Mouse (Mus musculus) CH12.LX (cell line): Measurements from ENCODE around the gene Gm20388. TPM values are rescaled to one million over a fixed set of nuclear protein-coding genes. Genes with fewer than 3 reads are reported as not detected.
A peak's percentile ranks its signal among the peaks of the same experiment; 100 is the strongest.

Experiments
- DNase-seq: peaks from one replicate; pipeline ENCODE4 v3.0.0-alpha.2; 2013; ENCODE audit errors: extremely low read depth
- H3K27ac ChIP-seq: 2 replicates; pipeline ENCODE4 v1.5.1; 2012; ENCODE audit warnings: low read depth, mild to moderate bottlenecking, control low read depth, moderate library complexity; ENCODE audit not compliant: insufficient read depth
- H3K27me3 ChIP-seq: replicated peaks from 2 replicates; pipeline ENCODE3; 2012; ENCODE audit warnings: inconsistent platforms
- H3K36me3 ChIP-seq, 2 experiments: replicated peaks in 1 of 2; 2 replicates each; pipeline versions ENCODE3 to v1.6.1; 2012; ENCODE audit warnings: inconsistent platforms in 1 of 2, low read length in 1 of 2, mild to moderate bottlenecking in 1 of 2, mixed read lengths in 1 of 2, moderate library complexity in 1 of 2; ENCODE audit not compliant: control insufficient read depth in 1 of 2, insufficient read depth in 1 of 2
- H3K4me1 ChIP-seq, 2 experiments: 2 replicates each; pipeline ENCODE4 v1.6.1; 2012; ENCODE audit warnings: inconsistent platforms in 1 of 2, moderate library complexity in 1 of 2; ENCODE audit not compliant: insufficient read depth in 2 of 2, control insufficient read depth in 1 of 2
- H3K4me2 ChIP-seq: 2 replicates; pipeline ENCODE4 v1.6.1; 2012; ENCODE audit warnings: low read depth, mild to moderate bottlenecking, control low read depth; ENCODE audit not compliant: poor library complexity, insufficient read depth, severe bottlenecking
- H3K4me3 ChIP-seq, 3 experiments: fragments of 150-350 bp in 1 of 3; sonication (generic) in 1 of 3; replicated peaks in 1 of 3; 2 replicates each; pipeline versions ENCODE3 to v1.5.1; 2011 to 2012; ENCODE audit warnings: low read depth in 2 of 3, low read length in 2 of 3, mild to moderate bottlenecking in 2 of 3, moderate library complexity in 2 of 3, control low read depth in 1 of 3, improper control_type of control experiment in 1 of 3, inconsistent platforms in 1 of 3, mixed read lengths in 1 of 3; ENCODE audit not compliant: poor library complexity in 1 of 3
- H3K79me2 ChIP-seq: replicated peaks from 2 replicates; pipeline ENCODE4 v1.6.1; 2012; ENCODE audit warnings: mild to moderate bottlenecking, moderate library complexity; ENCODE audit not compliant: control insufficient read depth, poor library complexity, insufficient read depth, severe bottlenecking; ENCODE audit errors: extremely low read depth
- H3K9ac ChIP-seq: 2 replicates; pipeline ENCODE4 v1.6.1; 2012; ENCODE audit warnings: low read depth, mild to moderate bottlenecking, control low read depth, moderate library complexity; ENCODE audit not compliant: insufficient read depth
- H3K9me3 ChIP-seq: replicated peaks from 2 replicates; pipeline ENCODE3; 2012; ENCODE audit warnings: low read length, inconsistent platforms, mixed read lengths
- BHLHE40 ChIP-seq: IDR thresholded peaks from 2 replicates; pipeline ENCODE4 v1.6.1; 2011; ENCODE audit warnings: mild to moderate bottlenecking, low read depth, low read length, improper control_type of control experiment
- CHD1 ChIP-seq: IDR thresholded peaks from 2 replicates; pipeline ENCODE4 v1.6.1; 2012; ENCODE audit warnings: low read depth, low read length, improper control_type of control experiment, inconsistent platforms
- CHD2 ChIP-seq: IDR thresholded peaks from 2 replicates; pipeline ENCODE4 v1.6.1; 2011; ENCODE audit warnings: low read length, improper control_type of control experiment
- E2F4 ChIP-seq: IDR thresholded peaks from 2 replicates; pipeline ENCODE4 v1.6.1; 2011; ENCODE audit warnings: low read depth, low read length, improper control_type of control experiment; ENCODE audit not compliant: insufficient replicate concordance
- EP300 ChIP-seq: IDR thresholded peaks from 2 replicates; pipeline ENCODE4 v1.6.1; 2011; ENCODE audit warnings: low read length, improper control_type of control experiment
- GABPA ChIP-seq: IDR thresholded peaks from 2 replicates; pipeline ENCODE4 v1.6.1; 2012; ENCODE audit warnings: low read depth, low read length, improper control_type of control experiment, inconsistent platforms; ENCODE audit not compliant: insufficient replicate concordance
- HCFC1 ChIP-seq: IDR thresholded peaks from 2 replicates; pipeline ENCODE4 v1.6.1; 2012; ENCODE audit warnings: low read depth, mild to moderate bottlenecking, inconsistent platforms, low read length, improper control_type of control experiment
- IRF4 ChIP-seq: IDR thresholded peaks from 2 replicates; pipeline ENCODE4 v1.6.1; 2014; ENCODE audit warnings: low read depth, mild to moderate bottlenecking, inconsistent platforms, low read length, improper control_type of control experiment
- JUN ChIP-seq: IDR thresholded peaks from 2 replicates; pipeline ENCODE4 v1.6.1; 2011; ENCODE audit warnings: low read depth, mild to moderate bottlenecking, low read length, improper control_type of control experiment, moderate library complexity; ENCODE audit not compliant: insufficient read depth
- JUND ChIP-seq: conservative IDR thresholded peaks from 2 replicates; pipeline ENCODE4 v1.6.1; 2011; ENCODE audit warnings: low read depth, low read length, improper control_type of control experiment
- KAT2A ChIP-seq: IDR thresholded peaks from 2 replicates; pipeline ENCODE4 v1.6.1; 2012; ENCODE audit warnings: low read length, improper control_type of control experiment, inconsistent platforms; ENCODE audit not compliant: insufficient replicate concordance
- MAFK ChIP-seq: IDR thresholded peaks from 2 replicates; pipeline ENCODE4 v1.6.1; 2011; ENCODE audit warnings: low read length, improper control_type of control experiment; ENCODE audit not compliant: insufficient replicate concordance
- MAZ ChIP-seq: IDR thresholded peaks from 2 replicates; pipeline ENCODE4 v1.6.1; 2012; ENCODE audit warnings: low read depth, mild to moderate bottlenecking, inconsistent platforms, low read length, improper control_type of control experiment, moderate library complexity
- MEF2A ChIP-seq: IDR thresholded peaks from 2 replicates; pipeline ENCODE4 v1.6.1; 2014; ENCODE audit warnings: low read depth, mild to moderate bottlenecking, inconsistent platforms, low read length, improper control_type of control experiment, borderline replicate concordance
- MXI1 ChIP-seq: IDR thresholded peaks from 2 replicates; pipeline ENCODE4 v1.6.1; 2011; ENCODE audit warnings: mild to moderate bottlenecking, low read depth, low read length, improper control_type of control experiment
- MYC ChIP-seq: IDR thresholded peaks from 2 replicates; pipeline ENCODE4 v1.6.1; 2011; ENCODE audit warnings: low read depth, mild to moderate bottlenecking, improper control_type of control experiment, low read length
- NRF1 ChIP-seq: IDR thresholded peaks from 2 replicates; pipeline ENCODE4 v1.6.1; 2014; ENCODE audit warnings: low read depth, mild to moderate bottlenecking, inconsistent platforms, low read length, improper control_type of control experiment, moderate library complexity
- POLR2A ChIP-seq: IDR thresholded peaks from 2 replicates; pipeline ENCODE4 v1.6.1; 2011; ENCODE audit warnings: low read depth, mild to moderate bottlenecking, improper control_type of control experiment, low read length
- POLR2AphosphoS2 ChIP-seq: IDR thresholded peaks from 2 replicates; pipeline ENCODE4 v1.6.1; 2011; ENCODE audit warnings: low read depth, low read length, improper control_type of control experiment
- RCOR1 ChIP-seq: conservative IDR thresholded peaks from 2 replicates; pipeline ENCODE4 v1.6.1; 2012; ENCODE audit warnings: low read depth, mild to moderate bottlenecking, inconsistent platforms, low read length, improper control_type of control experiment
- TBP ChIP-seq: conservative IDR thresholded peaks from 2 replicates; pipeline ENCODE4 v1.6.1; 2011; ENCODE audit warnings: low read depth, low read length, improper control_type of control experiment
- TCF12 ChIP-seq: IDR thresholded peaks from 2 replicates; pipeline ENCODE4 v1.6.1; 2014; ENCODE audit warnings: low read depth, mild to moderate bottlenecking, inconsistent platforms, low read length, improper control_type of control experiment
- UBTF ChIP-seq: IDR thresholded peaks from 2 replicates; pipeline ENCODE4 v1.6.1; 2012; ENCODE audit warnings: low read depth, mild to moderate bottlenecking, inconsistent platforms, low read length, improper control_type of control experiment, moderate library complexity
- USF2 ChIP-seq: conservative IDR thresholded peaks from 2 replicates; pipeline ENCODE4 v1.6.1; 2011; ENCODE audit warnings: low read depth, low read length, improper control_type of control experiment
- dilution Hi-C: fragments of 300-500 bp; cut with MboI; formaldehyde crosslinking; loops from 2 replicates; pipeline ENCODE4 v1.14.3; 2020; ENCODE audit warnings: low sequenced_read_pairs; ENCODE audit not compliant: extremely low pct_unique_long_range_greater_than_20kb, extremely low pct_ligation_motif_present
- in situ Hi-C: fragments of 300-500 bp; cut with MboI; formaldehyde crosslinking; loops from 3 replicates; pipeline ENCODE4 v1.14.3; 2019; ENCODE audit warnings: low sequenced_read_pairs, low pct_ligation_motif_present, low pct_unique_long_range_greater_than_20kb, mixed read lengths
- polyA plus RNA-seq: library from polyadenylated mRNA; unstranded; fragments of >175 nt; gene quantifications from 2 replicates; pipeline ENCODE4 v1.2.1, GENCODE M21; 2012; ENCODE audit warnings: low read depth; ENCODE audit not compliant: insufficient read length
- total RNA-seq, 2 experiments: library from RNA; depleted of rRNA; stranded (reverse); fragments of 300-350 nt in 1 of 2; fragments of >200 nt in 1 of 2; gene quantifications; 2 replicates each; pipeline ENCODE4 v1.2.3; 2012 to 2014

Gene Gm20388
- total and polyA plus RNA-seq, 3 experiments: 14.8 to 26.3 (median 22.2) TPM

- peak overlapping the region; percentile 83 for H3K27ac ChIP-seq
- H3K4me1 ChIP-seq: peaks cover 7 to 30% of the 10 kb centered on the region in 2 experiments; a peak in 3 of 4 replicates
- peaks cover 16 to 29% of the 10 kb centered on the region in 2 experiments for H3K36me3 ChIP-seq
- DNase-seq: peak; percentile 91
- no peak for TF ChIP-seq USF2
- no peak for TF ChIP-seq BHLHE40
- peak; percentile 19; the same call in 1 of the 2 replicates for TF ChIP-seq MAZ
- no peak; the same call in 1 of the 2 replicates for TF ChIP-seq HCFC1
- 0 out of 2 replicates have a peak, but pooled peaks have one; percentile 31 for TF ChIP-seq MEF2A
- TF ChIP-seq POLR2AphosphoS2: no peak
- no peak for TF ChIP-seq TCF12
- TF ChIP-seq MAFK: no peak
- peak; percentile 76 for TF ChIP-seq CHD2
- 0 out of 2 replicates have a peak, but pooled peaks have one; percentile 31 for TF ChIP-seq KAT2A
- no peak for TF ChIP-seq CHD1
- no peak for TF ChIP-seq TBP
- TF ChIP-seq MYC: no peak
- no peak; the same call in 1 of the 2 replicates for TF ChIP-seq NRF1
- no peak for TF ChIP-seq POLR2A
- TF ChIP-seq UBTF: no peak
- TF ChIP-seq IRF4: no peak
- no peak for TF ChIP-seq RCOR1
- no peak for TF ChIP-seq JUN
- TF ChIP-seq JUND: no peak
- no peak for TF ChIP-seq EP300
- TF ChIP-seq GABPA: peak; percentile 32; the same call in 1 of the 2 replicates
- TF ChIP-seq E2F4: no peak
- TF ChIP-seq MXI1: no peak
- TF ChIP-seq, all 38 proteins: peak for 5
- H3K9me3 ChIP-seq: no peaks in the 10 kb centered on the region
- peaks cover 33% of the 10 kb centered on the region for H3K79me2 ChIP-seq
- in situ Hi-C loops (no loop called here), dilution Hi-C loops (no loop called here)
- H3K27me3 ChIP-seq: no peaks in the 10 kb centered on the region
- peak overlapping the region; percentile 72 for H3K4me2 ChIP-seq
- H3K4me3 ChIP-seq: peak overlapping the region; percentile 86 to 95 (median 94)
- H3K9ac ChIP-seq: peak overlapping the region; percentile 97
Observed at GRCm38 (mm10) chr8:123374239-123374578, 3463.6 kb downstream of the Gm20388 start.
